Comparison of ENCODE assay signal across 9 mouse cellular contexts in the genomic region with DNA sequence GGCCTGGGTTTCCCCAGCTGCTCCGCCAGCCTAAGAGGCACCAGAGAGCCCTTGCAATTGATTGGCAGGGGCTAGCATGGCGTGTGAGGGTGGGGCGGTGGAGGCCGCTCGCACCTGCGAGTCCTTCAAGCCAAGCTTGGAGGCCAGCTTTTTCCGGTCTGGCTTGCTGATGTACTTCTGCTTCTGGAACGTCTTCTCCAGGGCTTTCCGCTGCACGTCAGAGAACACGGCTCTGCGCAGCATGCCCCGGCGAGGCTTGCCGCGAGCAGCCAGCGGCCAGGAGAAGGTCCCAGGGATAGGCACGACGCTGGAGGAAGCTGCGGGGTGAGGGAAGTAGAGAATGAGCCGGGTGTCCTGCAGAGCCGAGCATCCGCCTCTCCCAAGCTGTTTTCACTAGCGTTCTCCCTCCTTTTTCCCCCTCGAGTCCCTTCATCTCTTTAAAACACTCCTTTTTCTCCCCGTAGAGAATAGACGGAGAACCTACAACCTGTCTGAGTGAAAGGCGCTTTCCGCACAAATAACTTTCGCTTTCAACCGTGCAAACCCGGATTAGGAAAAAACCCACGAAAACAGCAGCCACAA. TPM values are rescaled to one million over a fixed set of nuclear protein-coding genes. Genes with fewer than 3 reads are reported as not detected.
A peak's percentile ranks its signal among the peaks of the same experiment; 100 is the strongest.
DNase-seq lines count a peak whose midpoint lies in the region; ATAC-seq and TF ChIP-seq lines count a peak whose summit lies in the region.
"Had no signal": no experiment of that assay in that cellular context is flagged by ENCODE, and none has a peak within 500 bp of the region (broad histone marks: within the 10 kb centered on the region; RNA-seq: fewer than 3 reads in every experiment).

No protein-coding gene starts in this region.

- intact Hi-C loops in gastrocnemius, adult 2 months (cut with DNase I) = no loop called here
- intact Hi-C loops in gastrocnemius, postnatal 36 days (cut with DNase I) = no loop called here

- H3K4me1 ChIP-seq in heart, embryonic 13.5 days = peaks cover 28% of the 10 kb centered on the region
- H3K4me1 ChIP-seq in limb, embryonic 12.5 days (replicated peaks) = peaks cover 31% of the 10 kb centered on the region
- H3K4me1 ChIP-seq in midbrain, embryonic 14.5 days (ENCODE audit: control insufficient read depth, insufficient read depth, low read length) = peaks cover 18% of the 10 kb centered on the region; the same call in 1 of the 2 replicates

- H3K9ac ChIP-seq in heart, embryonic 13.5 days = peak overlapping the region; percentile 54
- 0 out of 2 replicates have a peak overlapping the region, but pooled peaks have one; percentile 31 for H3K9ac ChIP-seq in limb, embryonic 12.5 days (replicated peaks)
- peak overlapping the region; percentile 42; the same call in 1 of the 2 replicates for H3K9ac ChIP-seq in midbrain, embryonic 14.5 days (replicated peaks; ENCODE audit: low read length)

- under 1% methylated on average over 33 of the region's 33 CpGs for WGBS in heart, embryonic 13.5 days
- WGBS in limb, embryonic 12.5 days = under 1% methylated on average over 33 of the region's 33 CpGs
- WGBS in midbrain, embryonic 14.5 days = under 1% methylated on average over 33 of the region's 33 CpGs

- TF ChIP-seq CTCF in gastrocnemius, adult 2 months (IDR thresholded peaks at IDR 0.05) = no peak

- H3K27ac ChIP-seq in gastrocnemius, adult 2 months = no peak overlapping the region
- H3K27ac ChIP-seq in heart, embryonic 13.5 days (replicated peaks) = no peak overlapping the region
- H3K27ac ChIP-seq in limb, embryonic 12.5 days = no peak overlapping the region
- peak overlapping the region; percentile 28 for H3K27ac ChIP-seq in midbrain, embryonic 14.5 days (replicated peaks; ENCODE audit: low read depth, low read length)

- H3K27me3 ChIP-seq in heart, embryonic 13.5 days (replicated peaks) = peaks cover 99% of the 10 kb centered on the region
- peaks cover 94% of the 10 kb centered on the region for H3K27me3 ChIP-seq in limb, embryonic 12.5 days
- H3K27me3 ChIP-seq in midbrain, embryonic 14.5 days (ENCODE audit: control insufficient read depth, insufficient read depth, low read length) = peaks cover 86% of the 10 kb centered on the region

- no peak for ATAC-seq in heart, embryonic 13.5 days (ENCODE audit: extremely low read depth, insufficient number of reproducible peaks, low FRiP score, low TSS enrichment)
- peak; percentile 18; the same call in 1 of the 2 replicates for ATAC-seq in limb, embryonic 12.5 days (ENCODE audit: insufficient number of reproducible peaks, insufficient read depth, low FRiP score, low TSS enrichment, low read depth)
- no peak for ATAC-seq in midbrain, embryonic 14.5 days (ENCODE audit: low FRiP score, low TSS enrichment)

- DNase-seq in gastrocnemius, adult 2 months = peak; percentile 25
- DNase-seq in gastrocnemius, postnatal 36 days = no peak
- peak; percentile 18 for DNase-seq in adrenal gland, postnatal 25 days
- DNase-seq in midbrain, embryonic 14.5 days = peak; percentile 61
- peak; percentile 40 for DNase-seq in thymus, postnatal 25 days
- DNase-seq in left cerebral cortex, adult 18-20 months (ENCODE audit: low spot score in 2 of 2) = no peak

- H3K4me3 ChIP-seq in gastrocnemius, adult 2 months = peak overlapping the region; percentile 73
- H3K4me3 ChIP-seq in heart, embryonic 13.5 days = peak overlapping the region; percentile 51
- H3K4me3 ChIP-seq in limb, embryonic 12.5 days (replicated peaks) = peak overlapping the region; percentile 35
- peak overlapping the region; percentile 32 for H3K4me3 ChIP-seq in midbrain, embryonic 14.5 days (replicated peaks; ENCODE audit: low read depth, low read length)

- peak overlapping the region; percentile 71 for H3K4me2 ChIP-seq in heart, embryonic 13.5 days
- H3K4me2 ChIP-seq in limb, embryonic 12.5 days = peak overlapping the region; percentile 55
- H3K4me2 ChIP-seq in midbrain, embryonic 14.5 days (ENCODE audit: low read length) = peak overlapping the region; percentile 48

- H3K36me3 ChIP-seq in heart, embryonic 13.5 days = no peaks in the 10 kb centered on the region
- no peaks in the 10 kb centered on the region for H3K36me3 ChIP-seq in limb, embryonic 12.5 days
- no peaks in the 10 kb centered on the region for H3K36me3 ChIP-seq in midbrain, embryonic 14.5 days (ENCODE audit: control insufficient read depth, insufficient read depth, low read length)

- no peaks in the 10 kb centered on the region for H3K9me3 ChIP-seq in heart, embryonic 13.5 days
- H3K9me3 ChIP-seq in limb, embryonic 12.5 days = 0 out of 2 replicates have a peak, but pooled peaks cover 3% of the 10 kb centered on the region
- no peaks in the 10 kb centered on the region for H3K9me3 ChIP-seq in midbrain, embryonic 14.5 days (ENCODE audit: control insufficient read depth, low read length)

RNA-seq across cellular contexts. Expression of a gene that starts 3.2 kb away (rescaled TPM):
- not detected for total RNA-seq in gastrocnemius, adult 2 months (2021)
- not detected for total RNA-seq in gastrocnemius, postnatal 36 days (2021)
- total RNA-seq in adrenal gland, postnatal 25 days (2021) = not detected in 2 replicates
- polyA plus RNA-seq in heart, embryonic 13.5 days (2015; fragmentation: Nextera tagmentation; extraction: Ambion mirVana) = not detected in 2 replicates
- polyA plus RNA-seq in limb, embryonic 12.5 days (2016; fragmentation: Nextera tagmentation; extraction: Ambion mirVana) = 0.26 and 0.31 TPM in 2 replicates
- polyA plus RNA-seq in midbrain, embryonic 14.5 days (2014; fragmentation: Nextera tagmentation; extraction: Ambion mirVana) = 14.0 and 52.8 TPM in 2 replicates
- not detected for total RNA-seq in left cerebral cortex, adult 18-20 months (2021)
- polyA plus RNA-seq: large intestine, adult 2 months had no signal

Comparison
In these comparisons a context has a peak if more than half of its experiments do, and no peak if none do; other contexts are left out.
1. DNase-seq: peak in gastrocnemius, adult 2 months (single experiment), adrenal gland, postnatal 25 days (single experiment), midbrain, embryonic 14.5 days (single experiment) and thymus, postnatal 25 days (single experiment); none in gastrocnemius, postnatal 36 days (0 of 2) and left cerebral cortex, adult 18-20 months (0 of 2).
2. Peak in every context shown above with its lines, with median percentiles within 50 percentile points of each other: H3K4me3 ChIP-seq, H3K4me2 ChIP-seq and H3K9ac ChIP-seq.